Mouse (Mus musculus) CH12F3 (cell line): ENCODE measurements around the gene Lamp5.

Experiments
- in situ Hi-C: fragments of 300-500 bp; cut with MboI; formaldehyde crosslinking; loops from 2 replicates; pipeline ENCODE4 v1.14.3; 2020; ENCODE audit warnings: low sequenced_read_pairs

The Lamp5 gene

GRCm38 (mm10) chr2:136051688-136052289 lies at the start of gene Lamp5:
Lamp5 (plus strand) TSS chr2:136052239.
- in situ Hi-C loops, result no loop called here

- in situ Hi-C loops, result no loop called here
Observed at GRCm38 (mm10) chr2:136003836-136004235, 48.2 kb upstream of the Lamp5 start.

GRCm38 (mm10) chr2:136006280-136006679 lies 45.8 kb upstream of the Lamp5 start:
- in situ Hi-C loops, result no loop called here

- in situ Hi-C loops, result no loop called here
Observed at GRCm38 (mm10) chr2:136012759-136013158, 39.3 kb upstream of the Lamp5 start.

- in situ Hi-C loops, result no loop called here
Observed at GRCm38 (mm10) chr2:136048464-136048863, 3.6 kb upstream of the Lamp5 start.

GRCm38 (mm10) chr2:136050793-136051615 lies 1.0 kb upstream of the Lamp5 start:
- in situ Hi-C loops, result no loop called here

GRCm38 (mm10) chr2:136057861-136058331 lies 5.9 kb downstream of the Lamp5 start:
- in situ Hi-C loops, result no loop called here

GRCm38 (mm10) chr2:136058398-136058797 lies 6.4 kb downstream of the Lamp5 start:
- in situ Hi-C loops, result no loop called here

- in situ Hi-C loops, result no loop called here
Observed at GRCm38 (mm10) chr2:136059029-136059669, 7.1 kb downstream of the Lamp5 start.

- in situ Hi-C loops, result no loop called here
Observed at GRCm38 (mm10) chr2:136064356-136064755, 12.3 kb downstream of the Lamp5 start.

GRCm38 (mm10) chr2:136095978-136096377 lies 43.9 kb downstream of the Lamp5 start:
- in situ Hi-C loops, result no loop called here

- in situ Hi-C loops, result no loop called here
Observed at GRCm38 (mm10) chr2:136097143-136097542, 45.1 kb downstream of the Lamp5 start.

GRCm38 (mm10) chr2:136107597-136107996 lies 55.6 kb downstream of the Lamp5 start:
- in situ Hi-C loops, result no loop called here

- in situ Hi-C loops, result no loop called here
Observed at GRCm38 (mm10) chr2:136108124-136109037, 56.3 kb downstream of the Lamp5 start.

- in situ Hi-C loops, result no loop called here
Observed at GRCm38 (mm10) chr2:136109038-136109363, 57.0 kb downstream of the Lamp5 start.

- in situ Hi-C loops, result no loop called here
Observed at GRCm38 (mm10) chr2:136113374-136113773, 61.3 kb downstream of the Lamp5 start.

GRCm38 (mm10) chr2:136118006-136118405 lies 66.0 kb downstream of the Lamp5 start:
- in situ Hi-C loops, result no loop called here
